Mouse (Mus musculus) frontal cortex, postnatal 14 days (tissue): ENCODE measurements at regions not wholly inside any gene's neighbourhood (a gene's known extent, or its start where the extent isn't known, plus 50 kb on each side); places are given as distances from the start of the nearest gene placed in this dataset.
A peak's percentile ranks its signal among the peaks of the same experiment; 100 is the strongest.
"Not testable (repeated sequence)": the region's sequence is repeated elsewhere in the genome, so short reads cannot be mapped to it uniquely, and the experiment has no call there.

Experiments
- DNase-seq, 2 experiments: peaks; one replicate each; pipeline ENCODE4 v3.0.0; 2022; ENCODE audit warnings: low spot score in 2 of 2

- no peak for DNase-seq
Measured at GRCm38 (mm10) chr6:31130522-31130921, 171.6 kb upstream of the Klf14 start.

- no peak for DNase-seq
Measured at GRCm38 (mm10) chr6:31131716-31132115, 172.8 kb upstream of the Klf14 start.

GRCm38 (mm10) chr6:31132396-31133190 lies 173.7 kb upstream of the Klf14 start:
- DNase-seq, result no peak

GRCm38 (mm10) chr6:31133896-31134735 lies 175.2 kb upstream of the Klf14 start:
- no peak for DNase-seq

- DNase-seq, result no peak
Measured at GRCm38 (mm10) chr6:31134736-31135077, 175.8 kb upstream of the Klf14 start.

GRCm38 (mm10) chr6:31135580-31135979 lies 176.7 kb upstream of the Klf14 start:
- no peak for DNase-seq

- no peak for DNase-seq
Measured at GRCm38 (mm10) chr6:31136895-31137294, 178.0 kb upstream of the Klf14 start.

GRCm38 (mm10) chr6:31137351-31137750 lies 178.5 kb upstream of the Klf14 start:
- DNase-seq, result no peak

- DNase-seq, result no peak
Measured at GRCm38 (mm10) chr6:31140000-31140399, 181.1 kb upstream of the Klf14 start.

GRCm38 (mm10) chr6:31140593-31140992 lies 181.7 kb upstream of the Klf14 start:
- DNase-seq, result no peak

- DNase-seq, result no peak
Measured at GRCm38 (mm10) chr6:31141486-31141885, 182.6 kb upstream of the Klf14 start.

- DNase-seq, result not testable (repeated sequence)
Measured at GRCm38 (mm10) chr6:31142479-31143007, 183.7 kb upstream of the Klf14 start.

GRCm38 (mm10) chr6:31145687-31146086 lies 186.8 kb upstream of the Klf14 start:
- DNase-seq, result no peak

- DNase-seq, result no peak
Measured at GRCm38 (mm10) chr6:31146779-31147178, 187.9 kb upstream of the Klf14 start.

GRCm38 (mm10) chr6:31147682-31148081 lies 188.8 kb upstream of the Klf14 start:
- DNase-seq, result no peak

- no peak for DNase-seq
Measured at GRCm38 (mm10) chr6:31148311-31148856, 189.5 kb upstream of the Klf14 start.

- no peak for DNase-seq
Measured at GRCm38 (mm10) chr6:31149164-31149563, 190.3 kb upstream of the Klf14 start.

- no peak for DNase-seq
Measured at GRCm38 (mm10) chr6:31150416-31150815, 191.5 kb upstream of the Klf14 start.

GRCm38 (mm10) chr6:31155857-31156256 lies 197.0 kb upstream of the Klf14 start:
- DNase-seq, result peak; percentile 31 to 55

GRCm38 (mm10) chr6:31156999-31157398 lies 198.1 kb upstream of the Klf14 start:
- no peak for DNase-seq

- no peak for DNase-seq
Measured at GRCm38 (mm10) chr6:31157429-31157828, 198.6 kb upstream of the Klf14 start.

- DNase-seq, result no peak
Measured at GRCm38 (mm10) chr6:31158648-31159047, 199.8 kb upstream of the Klf14 start.
